Mouse (Mus musculus) stomach, postnatal 0 days (tissue): ENCODE measurements around the gene Rps6kb2. TPM values are rescaled to one million over a fixed set of nuclear protein-coding genes. Genes with fewer than 3 reads are reported as not detected.

Experiments
- ATAC-seq: fragments of 200-750 bp; cut with Nextera tagmentation; 2 replicates; pipeline ENCODE4 v1.8.0; 2017; ENCODE audit not compliant: low FRiP score, low TSS enrichment
- DNase-seq: peaks from one replicate; pipeline ENCODE4 v3.0.0-alpha.2; 2016; ENCODE audit warnings: low spot score
- H3K27ac ChIP-seq: fragments of 300-500 bp; sonication (generic); replicated peaks from 2 replicates; pipeline ENCODE4 v1.5.1; 2014; ENCODE audit warnings: mild to moderate bottlenecking, control low read depth
- H3K27me3 ChIP-seq: fragments of 300-500 bp; sonication (generic); 2 replicates; pipeline ENCODE4 v1.6.1; 2014; ENCODE audit warnings: low read length; ENCODE audit not compliant: control insufficient read depth, insufficient read depth
- H3K36me3 ChIP-seq: fragments of 300-500 bp; sonication (generic); 2 replicates; pipeline ENCODE4 v1.6.1; 2014; ENCODE audit warnings: low read length, mixed read lengths; ENCODE audit not compliant: control insufficient read depth, insufficient read depth
- H3K4me1 ChIP-seq: fragments of 300-500 bp; sonication (generic); replicated peaks from 2 replicates; pipeline ENCODE4 v1.6.1; 2014; ENCODE audit warnings: antibody characterized with exemption; ENCODE audit not compliant: control insufficient read depth, insufficient read depth
- H3K4me2 ChIP-seq: fragments of 300-500 bp; sonication (generic); replicated peaks from 2 replicates; pipeline ENCODE4 v1.6.1; 2014; ENCODE audit warnings: low read depth, mild to moderate bottlenecking, control low read depth, moderate library complexity
- H3K4me3 ChIP-seq: fragments of 300-500 bp; sonication (generic); 2 replicates; pipeline ENCODE4 v1.5.1; 2014; ENCODE audit warnings: low read depth, low read length, control low read depth
- H3K9ac ChIP-seq: fragments of 300-500 bp; sonication (generic); 2 replicates; pipeline ENCODE4 v1.6.1; 2014; ENCODE audit warnings: mild to moderate bottlenecking, low read length, control low read depth, mixed read lengths
- H3K9me3 ChIP-seq: fragments of 300-500 bp; sonication (generic); 2 replicates; pipeline ENCODE4 v1.6.1; 2016; ENCODE audit warnings: low read length; ENCODE audit not compliant: control insufficient read depth
- CTCF ChIP-seq: IDR thresholded peaks from 2 replicates; pipeline ENCODE4 v1.5.1; 2016; ENCODE audit warnings: antibody characterized with exemption, low read depth, mild to moderate bottlenecking, moderate library complexity
- EP300 ChIP-seq: optimal IDR thresholded peaks from 2 replicates; pipeline ENCODE3; 2016; ENCODE audit warnings: antibody characterized with exemption
- WGBS: fragments of 180-500 bp; shearing (Covaris S2); extraction: QIAGEN DNeasy Blood & Tissue Kit; methylation state at CpG from one replicate; pipeline ENCODE4 v1.1.7; 2014; 5-methylcytosine and 5-hydroxymethylcytosine counted together
- polyA plus RNA-seq: library from polyadenylated mRNA; unstranded; fragments of >200 nt; fragmentation: Nextera tagmentation; extraction: Ambion mirVana; gene quantifications from 2 replicates; pipeline ENCODE4 v1.2.1, GENCODE M21; 2015

Rps6kb2 gene
- polyA plus RNA-seq, 1 experiment from 2014 or later, result 41.1 TPM

GRCm38 (mm10) chr19:4151898-4152297 is 11.3 kb downstream of the Rps6kb2 start:
- no peak for TF ChIP-seq EP300
- no peak for TF ChIP-seq CTCF
- 85% methylated on average over 5 of the region's 5 CpGs for WGBS
- H3K4me2 ChIP-seq, result no peak overlapping the region
- no peaks in the 10 kb centered on the region for H3K9me3 ChIP-seq
- no peaks in the 10 kb centered on the region for H3K4me1 ChIP-seq
- H3K27ac ChIP-seq, result no peak overlapping the region
- peaks cover 14% of the 10 kb centered on the region; the same call in 1 of the 2 replicates for H3K36me3 ChIP-seq
- H3K9ac ChIP-seq, result no peak overlapping the region
- ATAC-seq (no peak), DNase-seq (no peak)
- no peaks in the 10 kb centered on the region for H3K27me3 ChIP-seq
- H3K4me3 ChIP-seq, result no peak overlapping the region

GRCm38 (mm10) chr19:4151488-4151860 is 11.7 kb downstream of the Rps6kb2 start:
- no peak for ATAC-seq
- Histone ChIP-seq H3K4me3 (no peak overlapping the region), H3K4me2 (no peak overlapping the region), H3K9ac (no peak overlapping the region), H3K4me1 (no peaks in the 10 kb centered on the region), H3K27ac (no peak overlapping the region), H3K9me3 (no peaks in the 10 kb centered on the region), H3K27me3 (no peaks in the 10 kb centered on the region), H3K36me3 (peaks cover 14% of the 10 kb centered on the region; the same call in 1 of the 2 replicates)
- DNase-seq, result no peak
- no peak for TF ChIP-seq CTCF
- no peak for TF ChIP-seq EP300
- WGBS, result 74% methylated on average over 5 of the region's 5 CpGs

- H3K27ac ChIP-seq, result no peak overlapping the region
- H3K36me3 ChIP-seq, result peaks cover 12% of the 10 kb centered on the region; the same call in 1 of the 2 replicates
- no peaks in the 10 kb centered on the region for H3K27me3 ChIP-seq
- no peaks in the 10 kb centered on the region for H3K9me3 ChIP-seq
- TF ChIP-seq EP300, result no peak
- H3K4me2 ChIP-seq, result no peak overlapping the region
- H3K4me1 ChIP-seq, result no peaks in the 10 kb centered on the region
- DNase-seq (no peak), ATAC-seq (no peak)
- 89% methylated on average over 22 of the region's 22 CpGs for WGBS
- H3K9ac ChIP-seq, result no peak overlapping the region
- no peak overlapping the region for H3K4me3 ChIP-seq
These were observed 12.3 kb downstream of the Rps6kb2 start for GRCm38 (mm10) chr19:4150567-4151487.

- peak overlapping the region; percentile 91; the same call in 1 of the 2 replicates for H3K4me3 ChIP-seq
- H3K4me1 ChIP-seq, result no peaks in the 10 kb centered on the region
- no peak; the same call in 1 of the 2 replicates for ATAC-seq
These were observed 13.2 kb downstream of the Rps6kb2 start for GRCm38 (mm10) chr19:4149764-4150461.

GRCm38 (mm10) chr19:4149283-4149682 is 13.9 kb downstream of the Rps6kb2 start:
- WGBS, result 75% methylated on average over 11 of the region's 11 CpGs
- peak overlapping the region; percentile 89; the same call in 1 of the 2 replicates for H3K27ac ChIP-seq
- H3K4me3 ChIP-seq, result peak overlapping the region; percentile 91
- peak; percentile 6; the same call in 1 of the 2 replicates for ATAC-seq
- H3K27me3 ChIP-seq, result no peaks in the 10 kb centered on the region
- no peaks in the 10 kb centered on the region for H3K4me1 ChIP-seq
- peak overlapping the region; percentile 69 for H3K4me2 ChIP-seq
- peak; percentile 39 for DNase-seq
- no peaks in the 10 kb centered on the region for H3K9me3 ChIP-seq
- peaks cover 11% of the 10 kb centered on the region; the same call in 1 of the 2 replicates for H3K36me3 ChIP-seq
- H3K9ac ChIP-seq, result peak overlapping the region; percentile 95
- TF ChIP-seq EP300 (no peak), CTCF (no peak)

More at GRCm38 (mm10) chr19:4149764-4150461, 13.2 kb downstream of the Rps6kb2 start:
- TF ChIP-seq EP300 (no peak), CTCF (no peak)
- no peaks in the 10 kb centered on the region for H3K27me3 ChIP-seq
- no peak overlapping the region for H3K9ac ChIP-seq
- WGBS, result 91% methylated on average over 17 of the region's 17 CpGs
- DNase-seq, result no peak
- peaks cover 11% of the 10 kb centered on the region; the same call in 1 of the 2 replicates for H3K36me3 ChIP-seq
- no peak overlapping the region for H3K27ac ChIP-seq
- H3K9me3 ChIP-seq, result no peaks in the 10 kb centered on the region
- H3K4me2 ChIP-seq, result peak overlapping the region; percentile 69
